Mouse (Mus musculus) liver, embryonic 13.5 days (tissue): ENCODE results near the gene Gm15155. TPM values are rescaled to one million over a fixed set of nuclear protein-coding genes. Genes with fewer than 3 reads are reported as not detected.
"Not testable (repeated sequence)": the region's sequence is repeated elsewhere in the genome, so short reads cannot be mapped to it uniquely, and the experiment has no call there.

Experiments
- ATAC-seq: fragments of 200-750 bp; cut with Nextera tagmentation; 2 replicates; pipeline ENCODE4 v1.8.0; 2017; ENCODE audit warnings: low read depth, mild to moderate bottlenecking, moderate number of reproducible peaks, moderate library complexity
- DNase-seq: peaks from one replicate; pipeline ENCODE4 v3.0.0; 2022
- H3K27ac ChIP-seq: fragments of 300-500 bp; sonication (generic); 2 replicates; pipeline ENCODE4 v1.5.1; 2015; ENCODE audit warnings: moderate library complexity, mild to moderate bottlenecking, inconsistent platforms
- H3K27me3 ChIP-seq: fragments of 300-500 bp; sonication (generic); 2 replicates; pipeline ENCODE4 v1.6.1; 2015; ENCODE audit warnings: mild to moderate bottlenecking, inconsistent platforms
- H3K36me3 ChIP-seq: fragments of 300-500 bp; sonication (generic); 2 replicates; pipeline ENCODE4 v1.6.1; 2015; ENCODE audit warnings: mild to moderate bottlenecking, inconsistent platforms
- H3K4me1 ChIP-seq: fragments of 300-500 bp; sonication (generic); replicated peaks from 2 replicates; pipeline ENCODE4 v1.6.1; 2015; ENCODE audit warnings: inconsistent platforms
- H3K4me2 ChIP-seq: fragments of 300-500 bp; sonication (generic); 2 replicates; pipeline ENCODE4 v1.6.1; 2015; ENCODE audit warnings: inconsistent platforms, mild to moderate bottlenecking, moderate library complexity
- H3K4me3 ChIP-seq: fragments of 300-500 bp; sonication (generic); replicated peaks from 2 replicates; pipeline ENCODE4 v1.5.1; 2015; ENCODE audit warnings: mild to moderate bottlenecking, inconsistent platforms
- H3K9ac ChIP-seq: fragments of 300-500 bp; sonication (generic); 2 replicates; pipeline ENCODE4 v1.6.1; 2015; ENCODE audit warnings: mild to moderate bottlenecking, inconsistent platforms
- H3K9me3 ChIP-seq: fragments of 300-500 bp; sonication (generic); replicated peaks from 2 replicates; pipeline ENCODE4 v1.6.1; 2016; ENCODE audit warnings: inconsistent platforms
- WGBS: fragments of 180-500 bp; shearing (Covaris S2); methylation state at CpG from one replicate; pipeline ENCODE4 v1.1.7; 2015; ENCODE audit not compliant: insufficient replicate concordance; 5-methylcytosine and 5-hydroxymethylcytosine counted together
- polyA plus RNA-seq: library from polyadenylated mRNA; unstranded; fragments of >200 nt; fragmentation: Nextera tagmentation; extraction: Ambion mirVana; gene quantifications from 2 replicates; pipeline ENCODE4 v1.2.1, GENCODE M21; 2015

Gm15155 gene
- polyA plus RNA-seq, 1 experiment from 2014 or later, result not detected

GRCm38 (mm10) chrX:156155776-156156175, 531.2 kb downstream of the Gm15155 start:
- no peak overlapping the region for H3K4me2 ChIP-seq
- H3K36me3 ChIP-seq, result no peaks in the 10 kb centered on the region
- H3K9me3 ChIP-seq, result no peaks in the 10 kb centered on the region
- H3K27ac ChIP-seq, result no peak overlapping the region
- ATAC-seq, result no peak
- no peaks in the 10 kb centered on the region for H3K4me1 ChIP-seq
- H3K4me3 ChIP-seq, result no peak overlapping the region
- no peak overlapping the region for H3K9ac ChIP-seq
- DNase-seq, result no peak
- no peaks in the 10 kb centered on the region for H3K27me3 ChIP-seq
- WGBS, result 37% methylated on average over 2 of the region's 2 CpGs

- Histone ChIP-seq H3K27ac (no peak overlapping the region), H3K4me1 (no peaks in the 10 kb centered on the region), H3K27me3 (no peaks in the 10 kb centered on the region), H3K9ac (no peak overlapping the region), H3K4me2 (no peak overlapping the region), H3K9me3 (no peaks in the 10 kb centered on the region), H3K36me3 (no peaks in the 10 kb centered on the region), H3K4me3 (no peak overlapping the region)
- ATAC-seq (no peak), DNase-seq (no peak)
These were observed 547.0 kb downstream of the Gm15155 start for GRCm38 (mm10) chrX:156171587-156171986.

GRCm38 (mm10) chrX:156303806-156304205, 679.3 kb downstream of the Gm15155 start:
- not testable (repeated sequence) for H3K9ac ChIP-seq, H3K27ac ChIP-seq, H3K36me3 ChIP-seq, DNase-seq, ATAC-seq, H3K4me3 ChIP-seq, H3K4me1 ChIP-seq, H3K27me3 ChIP-seq, H3K4me2 ChIP-seq, H3K9me3 ChIP-seq

Other genes with a start within 250 kb of the Gm15155 start
- gene Ptchd1, start 927 bp upstream of the Gm15155 start, polyA plus RNA-seq, result 0.10 TPM in 2 replicates